Comparison of ENCODE assay signal across 21 mouse cellular contexts in genomic region chr3:9620611-9621010, GRCm38 (mm10).
"Had no signal": no experiment of that assay in that cellular context is flagged by ENCODE, and none has a peak within 500 bp of the region (broad histone marks: within the 10 kb centered on the region; RNA-seq: fewer than 3 reads in every experiment).

No protein-coding gene starts in this region.

- ATAC-seq: forebrain, embryonic 15.5 days; forebrain, postnatal 0 days; hindbrain, postnatal 0 days had no signal

- H3K4me3 ChIP-seq: forebrain, embryonic 15.5 days; heart, adult 2 months; heart, embryonic 10.5 days; heart, embryonic 12.5 days; hindbrain, embryonic 13.5 days; hindbrain, embryonic 15.5 days; limb, embryonic 13.5 days; limb, embryonic 15.5 days; liver, embryonic 12.5 days had no signal

- H3K36me3 ChIP-seq: forebrain, embryonic 15.5 days; heart, embryonic 10.5 days; heart, embryonic 12.5 days; hindbrain, embryonic 13.5 days; hindbrain, embryonic 15.5 days; limb, embryonic 13.5 days; limb, embryonic 15.5 days; liver, embryonic 12.5 days had no signal

- H3K27me3 ChIP-seq: forebrain, embryonic 15.5 days; heart, embryonic 12.5 days; hindbrain, embryonic 13.5 days; hindbrain, embryonic 15.5 days; limb, embryonic 13.5 days; limb, embryonic 15.5 days; liver, embryonic 12.5 days had no signal

- H3K4me1 ChIP-seq: hindbrain, embryonic 13.5 days; hindbrain, embryonic 15.5 days had no signal

- DNase-seq: forebrain, postnatal 0 days; gastrocnemius, postnatal 14 days; gastrocnemius, postnatal 36 days; heart, adult 11 months; heart, adult 2 months; heart, postnatal 10 days; heart, postnatal 36 days; kidney, adult 8-10 months; layer of hippocampus, adult 9-11 months; layer of hippocampus, postnatal 36 days; left cerebral cortex, postnatal 4 days had no signal

- H3K9me3 ChIP-seq: forebrain, embryonic 15.5 days; heart, embryonic 10.5 days; heart, embryonic 12.5 days; hindbrain, embryonic 13.5 days; hindbrain, embryonic 15.5 days; limb, embryonic 13.5 days; limb, embryonic 15.5 days; liver, embryonic 12.5 days had no signal

- H3K9ac ChIP-seq: forebrain, embryonic 15.5 days; forebrain, postnatal 0 days; heart, embryonic 12.5 days; hindbrain, embryonic 13.5 days; hindbrain, embryonic 15.5 days; limb, embryonic 13.5 days; limb, embryonic 15.5 days; liver, embryonic 12.5 days; liver, embryonic 14.5 days had no signal

- H3K27ac ChIP-seq: forebrain, embryonic 15.5 days; heart, adult 2 months; heart, embryonic 10.5 days; hindbrain, embryonic 13.5 days; hindbrain, embryonic 15.5 days; hindbrain, postnatal 0 days; limb, embryonic 13.5 days; limb, embryonic 15.5 days; liver, embryonic 12.5 days; liver, embryonic 14.5 days had no signal

- H3K4me2 ChIP-seq: forebrain, embryonic 15.5 days; heart, embryonic 12.5 days; hindbrain, embryonic 13.5 days; hindbrain, embryonic 15.5 days; limb, embryonic 13.5 days; limb, embryonic 15.5 days; liver, embryonic 12.5 days had no signal
